Comparison of ENCODE assay signal across 12 mouse cellular contexts in genomic region chr1:59905916-59906315, GRCm38 (mm10).
"Had no signal": no experiment of that assay in that cellular context is flagged by ENCODE, and none has a peak within 500 bp of the region (broad histone marks: within the 10 kb centered on the region; RNA-seq: fewer than 3 reads in every experiment).

No protein-coding gene starts in this region.

- H3K9ac ChIP-seq: limb, embryonic 12.5 days; limb, embryonic 15.5 days; liver, embryonic 15.5 days had no signal

- H3K4me1 ChIP-seq: limb, embryonic 12.5 days; limb, embryonic 15.5 days had no signal

- DNase-seq: left cerebral cortex, postnatal 4 days; lung, adult 2 months; lung, postnatal 14 days; lung, postnatal 4 days; midbrain, embryonic 14.5 days; thymus, adult 18-20 months; thymus, postnatal 36 days had no signal

- H3K4me3 ChIP-seq: limb, embryonic 12.5 days; limb, embryonic 15.5 days; liver, embryonic 15.5 days had no signal

- H3K36me3 ChIP-seq: limb, embryonic 12.5 days; limb, embryonic 15.5 days; liver, embryonic 15.5 days had no signal

- H3K4me2 ChIP-seq: limb, embryonic 12.5 days; limb, embryonic 15.5 days; liver, embryonic 11.5 days; liver, embryonic 15.5 days; midbrain, embryonic 11.5 days had no signal

- H3K27me3 ChIP-seq: limb, embryonic 12.5 days; limb, embryonic 15.5 days; liver, embryonic 15.5 days had no signal

- H3K9me3 ChIP-seq: limb, embryonic 12.5 days; limb, embryonic 15.5 days; liver, embryonic 15.5 days had no signal

- H3K27ac ChIP-seq: limb, embryonic 12.5 days; limb, embryonic 15.5 days; liver, embryonic 15.5 days had no signal
